Mouse (Mus musculus) R1 (cell line): ENCODE results near the gene Pdzd7.

Source experiments
- DNase-seq: peaks from one replicate; pipeline ENCODE4 v3.0.0-alpha.2; 2018; ENCODE audit warnings: low read depth, low spot score

Gene Pdzd7

DNA sequence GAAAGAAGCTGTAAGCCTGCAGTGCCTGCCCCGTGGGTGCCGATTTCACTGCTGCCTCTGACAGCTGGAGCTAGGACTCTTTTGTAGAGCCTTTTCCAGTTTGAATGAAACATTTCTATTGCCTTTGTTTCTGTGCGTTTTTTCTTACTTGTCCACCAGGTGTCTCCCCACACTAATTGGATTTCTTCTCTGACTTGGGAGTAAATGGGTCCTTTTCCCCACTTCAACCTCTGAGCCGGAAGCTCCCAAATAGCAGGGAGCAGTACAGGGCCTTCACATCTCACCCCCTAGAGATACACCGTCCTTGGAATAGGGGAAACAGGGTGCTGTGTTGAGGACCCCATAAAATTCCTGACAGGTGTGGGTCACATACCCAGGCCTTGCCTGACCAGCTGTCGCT is 32.9 kb downstream of the Pdzd7 start:
- DNase-seq: peak; percentile 67

DNA sequence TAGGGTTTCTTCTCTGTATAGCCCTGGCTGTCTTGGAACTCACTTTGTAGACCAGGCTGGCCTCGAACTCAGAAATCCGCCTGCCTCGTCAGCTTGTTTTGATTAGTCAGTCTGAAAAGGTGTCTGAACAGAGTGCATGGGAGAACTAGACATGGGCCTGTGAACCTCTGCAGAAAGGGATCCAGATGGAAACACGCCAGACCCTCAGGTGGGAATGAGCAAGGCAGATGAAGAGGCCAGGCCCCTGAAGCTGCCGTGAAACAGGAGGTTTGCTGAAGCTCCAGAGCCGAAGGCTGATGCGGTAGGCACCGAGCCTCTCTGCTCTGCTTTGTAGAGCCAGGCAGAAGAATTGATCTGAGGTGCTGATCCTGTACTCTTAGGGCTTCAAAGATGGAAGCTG is 33.3 kb downstream of the Pdzd7 start:
- no peak for DNase-seq

- DNase-seq: no peak
Observed at GRCm38 (mm10) chr19:45010646-45011045, 34.9 kb downstream of the Pdzd7 start.

GRCm38 (mm10) chr19:45007425-45008191 is 37.9 kb downstream of the Pdzd7 start:
- DNase-seq: no peak

GRCm38 (mm10) chr19:45007021-45007420 is 38.5 kb downstream of the Pdzd7 start:
- DNase-seq: peak; percentile 49

DNA sequence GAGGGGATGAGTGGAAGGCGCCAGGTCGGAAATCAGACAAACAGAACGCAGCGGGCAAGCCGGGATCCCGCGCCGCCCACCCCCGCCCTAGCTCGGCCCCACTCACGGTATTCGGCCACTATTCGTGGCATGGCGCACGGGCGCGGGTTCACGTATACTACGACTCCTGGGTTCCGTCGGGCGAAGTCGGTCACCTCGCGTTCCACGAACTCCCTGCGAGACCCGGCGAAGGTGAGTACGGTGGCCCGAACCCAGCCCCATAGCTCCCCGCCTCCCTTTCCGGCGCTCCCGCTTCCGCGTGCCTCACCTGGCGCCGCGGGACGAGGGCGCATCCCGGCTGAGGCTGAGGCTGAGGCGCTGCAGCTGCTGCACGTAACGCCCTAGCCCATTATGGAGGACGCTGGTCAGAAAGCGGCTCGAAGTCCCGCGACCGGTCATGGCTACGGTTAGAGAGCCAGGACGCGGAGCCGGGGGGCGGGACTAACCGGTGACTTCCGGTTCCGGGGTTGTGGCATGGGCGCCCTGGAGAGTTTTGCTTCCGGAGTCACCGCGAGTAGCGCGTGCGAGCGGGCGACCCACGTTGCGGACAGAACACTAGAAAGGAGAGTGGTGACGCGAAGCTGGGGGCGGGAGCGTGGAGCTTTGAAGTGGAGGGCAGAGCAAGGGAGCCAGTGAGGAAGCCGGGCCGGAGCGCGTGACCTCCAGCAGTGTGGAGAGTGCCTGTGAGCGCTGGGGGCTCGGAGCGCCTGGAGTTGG is 39.4 kb downstream of the Pdzd7 start, which contains the start of gene Mrpl43:
Mrpl43 (minus strand) TSS at position 486 of the 756 bp plus-strand sequence.
- peak; percentile 97 for DNase-seq

DNA sequence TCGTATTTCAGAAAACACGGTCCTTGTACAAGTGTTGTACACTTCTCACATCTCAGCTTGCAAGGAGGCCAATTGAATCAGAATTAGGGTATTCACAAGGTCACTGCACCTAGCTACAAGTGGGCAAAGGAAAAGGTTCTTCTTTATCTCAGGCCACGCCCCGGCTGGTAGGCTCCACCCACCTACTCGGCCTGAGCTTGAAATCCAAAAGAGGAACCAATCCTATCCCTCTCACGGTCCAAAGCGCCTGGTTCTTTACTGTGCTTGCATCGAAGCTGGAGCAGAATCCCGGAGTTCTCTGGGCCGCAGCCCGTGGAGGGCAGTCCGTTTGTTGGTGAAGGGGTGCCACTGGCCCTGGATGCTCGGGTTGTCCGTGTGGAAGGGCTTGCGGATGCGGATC is 40.1 kb downstream of the Pdzd7 start, which contains the start of gene Twnk:
Twnk (plus strand) TSS at position 220 of the 400 bp plus-strand sequence.
- peak; percentile 90 for DNase-seq

GRCm38 (mm10) chr19:45003740-45004516 is 41.6 kb downstream of the Pdzd7 start:
- DNase-seq: peak; percentile 53

- peak; percentile 32 for DNase-seq
Observed at GRCm38 (mm10) chr19:45002301-45002700, 43.2 kb downstream of the Pdzd7 start.

DNA sequence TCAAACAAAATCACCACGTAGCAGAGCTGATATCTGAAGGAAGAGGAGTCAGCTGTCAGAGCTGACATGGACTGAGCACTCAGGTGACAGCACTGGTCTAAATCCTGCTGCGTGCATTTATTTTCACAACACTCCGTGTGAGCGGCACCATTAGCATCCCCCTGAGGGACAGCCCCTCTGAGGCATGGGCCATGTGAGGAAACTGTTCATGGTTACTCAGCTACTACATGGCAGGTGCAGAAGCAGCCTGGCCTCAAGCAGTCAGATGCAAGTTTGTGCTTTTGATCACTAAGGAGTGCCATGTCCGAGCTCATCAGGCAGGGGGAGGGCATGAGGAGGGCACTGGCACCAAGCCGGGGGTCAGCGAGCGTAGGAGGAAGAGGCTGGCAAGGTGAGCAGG is 45.9 kb downstream of the Pdzd7 start:
- no peak for DNase-seq

DNA sequence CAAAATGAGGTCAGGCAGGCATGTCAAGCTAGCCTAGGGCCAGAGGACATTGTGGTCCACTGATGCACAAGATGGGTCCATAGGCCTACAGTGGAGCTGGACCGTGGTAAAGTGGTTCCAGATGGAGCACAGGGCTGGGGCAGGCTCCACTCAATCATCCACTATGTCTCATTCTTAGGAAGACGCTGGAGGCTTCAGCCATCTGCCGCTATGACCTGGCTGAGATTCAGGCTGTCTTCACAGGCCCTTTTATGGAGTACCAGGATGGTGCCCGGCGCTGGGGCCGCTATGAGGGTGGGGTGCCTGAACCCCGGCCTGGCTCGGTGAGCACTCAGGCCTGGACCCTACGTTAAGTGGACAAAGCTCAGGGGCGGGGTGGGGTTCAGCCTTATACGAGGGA is 47.7 kb downstream of the Pdzd7 start:
- DNase-seq: no peak

DNA sequence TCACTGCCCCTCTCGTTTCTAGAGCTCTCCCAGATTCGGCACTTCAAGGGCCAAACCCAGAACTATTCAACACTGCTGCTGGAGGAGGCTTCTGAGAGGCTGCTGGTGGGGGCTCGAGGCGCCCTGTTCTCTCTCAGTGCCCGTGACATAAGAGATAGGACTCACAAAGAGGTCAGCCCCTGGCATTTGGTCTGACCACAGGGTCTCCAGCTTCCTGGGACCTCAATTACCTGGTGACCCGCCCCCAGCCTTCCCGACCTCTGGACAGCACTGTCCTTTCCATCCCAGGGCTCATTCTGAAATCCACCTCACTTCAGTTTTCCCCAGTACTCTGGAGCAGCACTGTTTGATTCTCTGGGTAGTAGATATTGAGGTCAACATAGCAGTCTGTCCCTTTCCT is 52.8 kb downstream of the Pdzd7 start:
- no peak for DNase-seq

DNA sequence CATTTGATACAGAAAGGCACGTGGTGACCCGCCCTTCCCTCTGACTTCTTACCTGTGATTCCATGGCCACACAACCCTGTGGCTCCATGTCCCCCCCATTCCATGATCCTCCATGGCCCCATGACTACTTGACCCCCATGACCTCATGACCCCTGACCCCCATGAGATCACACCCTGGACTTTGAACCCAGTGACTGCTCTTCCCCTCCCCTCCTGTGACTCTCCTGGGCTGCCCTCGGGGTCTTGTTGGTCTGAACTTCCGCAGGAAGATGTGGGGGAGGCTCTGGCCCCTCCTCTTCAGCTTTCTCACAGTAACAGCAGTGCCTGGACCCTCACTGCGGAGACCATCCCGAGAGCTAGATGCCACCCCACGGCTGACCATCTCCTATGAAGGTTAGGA is 53.3 kb downstream of the Pdzd7 start:
- peak; percentile 46 for DNase-seq

GRCm38 (mm10) chr19:44991031-44991430 is 54.5 kb downstream of the Pdzd7 start:
- peak; percentile 33 for DNase-seq

DNA sequence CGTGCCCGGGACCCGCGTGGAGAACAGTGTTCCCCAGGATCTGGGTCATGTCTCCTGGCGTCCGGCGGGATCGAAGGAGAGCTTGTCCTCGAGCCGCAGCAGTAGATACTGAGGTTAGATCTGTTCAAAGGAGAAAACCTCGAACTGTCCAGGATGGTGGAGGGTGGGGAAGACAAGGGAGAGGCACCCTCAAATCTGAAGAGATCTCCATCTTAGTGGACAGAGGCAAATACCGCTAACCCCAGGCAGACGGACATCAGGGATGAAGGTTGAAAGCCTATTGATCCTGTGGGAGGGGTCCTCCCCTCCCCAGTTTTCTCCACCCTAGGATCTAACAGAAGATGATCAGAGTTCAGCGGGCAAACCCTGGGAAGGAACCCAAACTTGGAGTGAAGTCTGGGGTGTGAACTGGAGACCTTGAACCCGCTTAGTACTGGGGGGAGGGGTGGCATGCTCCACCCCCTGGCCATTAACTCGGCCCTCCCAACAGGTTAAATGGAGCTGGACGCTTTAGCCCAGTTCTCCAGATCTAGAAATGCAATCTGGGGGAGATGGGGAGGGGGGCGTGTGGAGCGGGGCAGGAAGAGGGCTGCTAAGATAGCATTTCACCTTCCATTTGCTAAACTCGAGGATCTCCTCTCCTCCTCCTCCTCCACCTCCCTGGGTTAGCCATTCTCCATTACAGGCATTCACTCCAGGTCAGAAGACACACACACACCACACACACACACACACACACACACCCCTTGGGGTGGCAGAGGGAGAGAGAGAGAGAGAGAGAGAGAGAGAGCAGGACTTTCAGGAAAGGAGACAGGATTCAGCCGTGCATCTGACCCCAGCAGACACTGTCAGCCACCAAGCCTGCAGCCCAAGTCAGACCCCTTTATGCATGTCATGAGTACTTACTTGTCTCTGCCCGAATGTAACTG is 55.7 kb downstream of the Pdzd7 start:
- DNase-seq: no peak

DNA sequence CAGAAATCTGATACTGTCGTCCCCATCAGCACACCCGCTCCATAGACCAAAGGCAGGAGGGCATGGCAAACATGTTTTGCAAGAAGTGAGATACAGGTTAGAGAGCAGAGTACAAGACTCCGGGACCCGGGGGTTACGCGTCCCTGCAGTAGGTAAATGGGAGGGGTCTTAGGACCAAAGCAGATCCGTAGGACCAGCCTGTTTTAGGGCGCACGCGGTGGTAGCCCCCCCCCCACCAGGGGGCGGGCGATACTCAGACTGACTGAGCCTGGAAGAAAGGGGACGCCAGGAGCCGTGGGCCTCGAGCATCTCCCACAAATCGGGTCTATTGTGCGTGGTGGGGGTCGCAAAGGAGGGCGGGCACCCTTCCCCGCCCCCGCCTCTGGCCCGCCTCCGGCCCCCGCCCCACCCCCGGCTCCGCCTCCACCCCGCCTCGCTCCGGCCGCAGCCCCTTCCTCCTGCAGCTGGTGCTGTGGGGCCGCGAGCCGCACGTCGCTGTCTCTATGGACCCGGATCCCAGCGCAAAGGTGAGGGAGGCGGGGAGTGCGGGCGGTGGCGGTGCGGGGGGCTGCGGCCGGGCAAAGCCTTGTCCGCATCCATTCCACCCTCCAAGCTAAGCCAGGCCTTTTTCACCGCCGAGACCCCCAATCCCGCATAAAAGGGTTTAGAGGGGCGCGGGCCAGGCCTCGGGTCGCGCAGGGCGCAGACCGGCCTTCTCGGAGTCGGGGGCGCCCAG is 56.5 kb downstream of the Pdzd7 start, which contains the start of gene Sema4g:
Sema4g (plus strand) TSS at position 271 of the 736 bp plus-strand sequence.
- peak; percentile 58 for DNase-seq

DNA sequence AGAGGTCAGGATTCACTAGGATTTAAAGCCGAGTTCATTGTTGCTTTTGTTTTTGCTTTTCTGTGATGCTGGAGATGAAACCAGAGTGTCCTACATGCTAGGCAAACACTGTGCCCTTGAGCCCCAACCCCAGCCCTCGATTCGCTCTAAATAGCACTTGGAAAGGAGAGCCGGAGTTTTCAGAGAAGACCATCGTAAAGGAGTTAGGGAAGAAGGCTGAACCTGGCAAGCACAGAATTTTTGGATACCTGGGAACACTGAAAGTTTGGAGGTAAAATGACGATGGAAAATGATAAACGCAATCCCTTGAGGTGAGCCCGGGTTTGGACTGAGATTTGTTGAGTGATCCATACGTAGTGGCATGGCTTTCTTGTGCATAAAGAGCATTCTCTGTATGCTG is 57.2 kb downstream of the Pdzd7 start:
- DNase-seq: no peak

DNA sequence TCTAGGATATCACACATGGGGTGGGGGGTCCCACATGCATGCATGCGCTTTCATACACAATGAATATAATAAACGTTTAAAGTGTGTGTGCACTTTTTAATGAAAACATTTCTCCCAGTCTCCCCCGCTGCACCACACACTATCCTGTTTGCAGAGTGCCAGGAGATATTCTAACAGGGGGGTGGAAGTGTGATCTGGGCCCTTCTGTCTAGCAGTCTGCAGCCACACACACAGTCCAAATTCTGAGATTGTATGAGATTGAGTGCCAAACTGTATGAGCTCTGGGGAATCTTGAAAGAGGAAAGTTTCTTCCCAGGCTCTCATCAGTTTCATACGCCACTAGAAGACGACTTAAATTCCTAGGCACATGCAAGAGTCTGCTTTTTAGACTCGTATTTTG is 57.7 kb downstream of the Pdzd7 start:
- DNase-seq: no peak

DNA sequence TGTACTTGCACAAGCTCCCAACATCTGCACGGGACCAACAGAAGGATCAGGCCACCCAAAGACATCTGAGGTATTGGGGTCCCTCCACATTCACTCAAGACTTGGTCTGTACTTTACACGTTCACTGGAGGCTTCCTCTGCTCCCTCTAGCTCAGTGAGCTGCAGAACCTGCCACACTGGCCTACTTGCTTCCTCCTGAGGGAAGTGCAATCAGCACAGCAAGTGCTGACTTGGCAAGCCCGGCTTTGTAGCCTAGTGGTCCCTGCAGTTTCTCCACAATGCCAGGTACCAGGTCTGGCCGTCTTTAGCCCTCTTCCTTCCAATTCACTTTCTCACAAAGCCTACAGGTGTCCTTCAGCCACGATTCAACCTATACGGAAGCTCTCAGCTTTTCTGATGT is 58.5 kb downstream of the Pdzd7 start:
- DNase-seq: no peak
